Mouse (Mus musculus): ENCODE measurements around the gene Itk. TPM values are rescaled to one million over a fixed set of nuclear protein-coding genes. Genes with fewer than 3 reads are reported as not detected.

The Itk gene
- polyA plus RNA-seq, 1 experiment from 2014 or later, result not detected

DNA sequence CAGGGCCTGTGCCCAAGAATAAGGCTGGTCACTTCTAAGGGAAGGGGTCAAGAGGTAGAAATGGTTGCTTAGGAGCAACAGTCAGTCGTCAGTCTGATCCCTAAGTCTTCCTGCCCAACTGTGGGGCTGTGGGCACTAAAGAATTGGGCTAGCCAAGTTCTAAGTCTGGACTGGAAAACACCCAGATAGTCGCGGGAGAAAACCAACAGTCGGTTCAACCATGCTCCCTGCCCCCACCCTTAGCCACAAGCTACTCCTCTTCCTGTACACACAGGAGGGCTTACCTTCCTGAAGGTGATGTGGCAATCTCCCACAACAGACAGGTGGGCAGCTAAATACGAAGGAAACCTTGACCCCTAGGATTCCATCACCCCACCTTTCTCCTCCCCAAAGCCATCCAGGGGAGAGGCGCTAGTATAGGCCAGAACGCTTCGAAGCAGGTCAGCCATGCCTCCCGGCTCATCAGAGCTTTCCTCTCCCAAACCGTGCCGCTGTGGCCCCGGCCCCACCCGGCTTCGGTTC lies 78.1 kb downstream of the Itk start:
- H3K4me3 ChIP-seq, result peak overlapping the region; percentile 67
- ATAC-seq (ENCODE audit: insufficient number of reproducible peaks, insufficient read depth, low FRiP score, low TSS enrichment, low read depth), result peak; percentile 18; the same call in 1 of the 2 replicates
- peaks cover 41% of the 10 kb centered on the region for H3K4me1 ChIP-seq
- 11% methylated on average over 14 of the region's 14 CpGs for WGBS
- H3K36me3 ChIP-seq, result no peaks in the 10 kb centered on the region
- no peak overlapping the region for H3K27ac ChIP-seq
- peak overlapping the region; percentile 73 for H3K9ac ChIP-seq
- peak overlapping the region; percentile 97 for H3K4me2 ChIP-seq
- peaks cover 16% of the 10 kb centered on the region for H3K27me3 ChIP-seq
- H3K9me3 ChIP-seq, result no peaks in the 10 kb centered on the region

DNA sequence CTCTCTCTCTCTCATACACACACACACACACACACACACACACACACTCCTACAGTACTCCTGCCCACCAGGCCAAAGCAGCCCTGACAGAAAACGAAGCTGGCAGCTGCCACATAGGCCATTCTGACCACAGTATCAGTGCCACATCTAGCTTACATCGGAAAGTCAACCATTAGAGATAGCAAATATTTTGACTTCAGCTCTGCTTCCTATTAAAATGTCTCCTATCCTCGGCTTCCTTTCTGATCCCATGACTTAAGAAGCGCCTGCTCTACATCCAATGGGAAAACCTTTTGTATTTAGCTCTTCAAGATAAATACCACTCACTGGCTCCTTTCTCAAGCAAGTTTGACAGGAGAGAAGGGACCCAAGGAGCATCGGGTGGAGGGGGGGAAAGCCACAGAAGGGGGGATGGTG lies 78.7 kb downstream of the Itk start:
- Histone ChIP-seq H3K4me1 (peaks cover 41% of the 10 kb centered on the region), H3K9ac (no peak overlapping the region)

GRCm38 (mm10) chr11:46309808-46310555 lies 79.3 kb downstream of the Itk start:
- H3K27me3 ChIP-seq, result peaks cover 16% of the 10 kb centered on the region
- WGBS, result 50% methylated on average over 10 of the region's 10 CpGs
- H3K36me3 ChIP-seq, result no peaks in the 10 kb centered on the region
- no peak overlapping the region for H3K27ac ChIP-seq
- H3K4me1 ChIP-seq, result peaks cover 42% of the 10 kb centered on the region
- ATAC-seq (ENCODE audit: insufficient number of reproducible peaks, insufficient read depth, low FRiP score, low TSS enrichment, low read depth), result no peak
- peak overlapping the region; percentile 97 for H3K4me2 ChIP-seq
- H3K4me3 ChIP-seq, result no peak overlapping the region
- H3K9ac ChIP-seq, result no peak overlapping the region
- H3K9me3 ChIP-seq, result no peaks in the 10 kb centered on the region

More for the DNA sequence above, 78.7 kb downstream of the Itk start:
- peak overlapping the region; percentile 67; the same call in 1 of the 2 replicates for H3K4me3 ChIP-seq
- peak overlapping the region; percentile 97 for H3K4me2 ChIP-seq
- H3K9me3 ChIP-seq, result no peaks in the 10 kb centered on the region
- no peak for ATAC-seq (ENCODE audit: insufficient number of reproducible peaks, insufficient read depth, low FRiP score, low TSS enrichment, low read depth)
- 51% methylated on average over 5 of the region's 5 CpGs for WGBS
- H3K27me3 ChIP-seq, result peaks cover 16% of the 10 kb centered on the region
- H3K27ac ChIP-seq, result no peak overlapping the region
- H3K36me3 ChIP-seq, result no peaks in the 10 kb centered on the region

DNA sequence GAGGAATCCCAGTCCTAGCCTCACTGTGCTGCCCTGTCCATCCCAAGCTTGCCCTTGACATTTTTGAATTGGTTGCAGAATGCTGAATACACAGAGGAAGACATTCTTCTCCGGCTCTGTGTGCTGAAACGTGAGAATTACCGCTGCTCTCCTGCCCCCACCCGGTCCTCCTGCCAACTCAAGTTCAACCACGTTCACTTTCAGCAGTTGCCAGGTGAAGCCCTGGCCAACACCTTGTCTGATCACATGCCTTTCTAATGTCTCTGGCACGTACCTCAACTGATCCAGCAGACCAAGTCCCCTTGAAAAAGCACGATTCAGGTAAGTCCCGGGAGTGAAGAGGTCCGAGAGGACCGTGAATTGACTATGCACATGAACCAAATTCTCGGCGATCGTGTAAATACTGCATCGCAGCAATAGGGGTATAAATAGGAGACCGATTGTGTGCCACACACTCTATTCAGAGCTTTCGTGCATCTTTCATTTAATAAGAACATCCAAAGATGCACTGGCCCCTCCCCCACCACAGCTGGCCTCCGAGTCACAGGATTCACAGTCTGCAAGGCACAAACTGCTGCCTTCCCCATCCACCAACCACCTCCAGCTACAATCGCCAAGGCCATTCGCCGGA lies 80.1 kb downstream of the Itk start:
- Histone ChIP-seq H3K9ac (no peak overlapping the region), H3K4me1 (peaks cover 40% of the 10 kb centered on the region), H3K9me3 (no peaks in the 10 kb centered on the region), H3K4me2 (peak overlapping the region; percentile 24), H3K4me3 (no peak overlapping the region), H3K27ac (no peak overlapping the region), H3K36me3 (no peaks in the 10 kb centered on the region), H3K27me3 (peaks cover 16% of the 10 kb centered on the region)
- ATAC-seq (ENCODE audit: insufficient number of reproducible peaks, insufficient read depth, low FRiP score, low TSS enrichment, low read depth), result no peak
- WGBS, result 69% methylated on average over 20 of the region's 20 CpGs

DNA sequence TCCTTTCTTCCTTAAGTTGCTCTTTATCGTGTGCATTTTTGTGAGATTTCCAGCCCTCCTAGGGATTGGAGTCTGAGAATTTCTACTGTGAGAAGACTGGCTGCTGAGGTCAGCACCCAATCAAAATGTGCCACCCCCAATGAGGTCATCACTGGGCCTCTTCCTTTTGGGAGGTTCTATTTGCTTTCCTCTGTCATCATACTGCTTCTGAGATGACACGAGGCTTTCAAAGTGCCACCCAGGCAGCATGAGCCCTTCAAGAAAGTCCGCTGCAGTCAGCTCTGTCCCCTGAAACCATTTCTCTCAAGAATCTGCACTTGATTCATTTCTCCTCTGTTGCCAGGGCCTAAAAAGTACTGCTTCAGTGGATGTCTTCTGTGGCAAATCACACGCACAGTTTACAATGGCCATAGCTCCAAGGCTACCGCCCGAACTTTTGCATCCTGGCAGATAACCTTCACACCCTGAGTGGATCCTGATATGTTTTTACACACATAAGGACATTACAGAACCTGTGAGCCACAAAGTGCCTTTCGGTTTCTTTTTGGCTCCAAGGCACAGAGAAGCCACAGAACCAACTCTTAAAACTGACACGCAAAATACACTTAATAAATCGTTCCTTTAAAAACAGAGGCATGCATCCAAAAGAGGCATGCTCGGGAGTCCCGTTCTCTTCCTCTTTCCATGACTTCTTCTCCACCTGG lies 80.9 kb downstream of the Itk start:
- 88% methylated on average over 11 of the region's 11 CpGs for WGBS
- no peak overlapping the region for H3K27ac ChIP-seq
- H3K4me1 ChIP-seq, result peaks cover 35% of the 10 kb centered on the region
- H3K27me3 ChIP-seq, result peaks cover 13% of the 10 kb centered on the region
- H3K9me3 ChIP-seq, result no peaks in the 10 kb centered on the region
- no peak overlapping the region for H3K4me2 ChIP-seq
- no peak overlapping the region for H3K4me3 ChIP-seq
- H3K36me3 ChIP-seq, result no peaks in the 10 kb centered on the region
- H3K9ac ChIP-seq, result no peak overlapping the region
- ATAC-seq (ENCODE audit: insufficient number of reproducible peaks, insufficient read depth, low FRiP score, low TSS enrichment, low read depth), result no peak

DNA sequence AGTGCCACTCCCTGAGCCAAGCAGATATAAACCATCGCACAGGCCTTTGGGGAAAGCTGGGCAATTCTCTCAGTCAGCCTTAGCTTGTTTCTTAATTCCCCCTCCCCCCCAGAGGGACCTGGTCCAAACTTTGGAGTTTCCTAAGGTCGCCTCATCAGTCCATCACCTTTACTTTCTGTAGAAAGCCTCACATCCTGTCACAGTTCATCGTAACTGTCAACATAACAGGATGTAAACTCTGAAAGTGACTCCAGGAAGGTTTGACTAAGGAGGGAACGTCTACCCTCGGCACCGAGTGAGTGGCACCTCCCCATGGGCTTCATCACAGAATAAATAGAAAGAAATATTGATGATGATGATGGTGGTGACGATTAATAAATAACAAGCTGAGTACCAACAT lies 81.5 kb downstream of the Itk start:
- Histone ChIP-seq H3K9me3 (no peaks in the 10 kb centered on the region), H3K4me1 (peaks cover 34% of the 10 kb centered on the region), H3K27ac (no peak overlapping the region), H3K4me2 (no peak overlapping the region), H3K27me3 (peaks cover 13% of the 10 kb centered on the region), H3K9ac (no peak overlapping the region), H3K36me3 (no peaks in the 10 kb centered on the region), H3K4me3 (no peak overlapping the region)
- no peak for ATAC-seq (ENCODE audit: insufficient number of reproducible peaks, insufficient read depth, low FRiP score, low TSS enrichment, low read depth)
- WGBS, result 92% methylated on average over 7 of the region's 7 CpGs

DNA sequence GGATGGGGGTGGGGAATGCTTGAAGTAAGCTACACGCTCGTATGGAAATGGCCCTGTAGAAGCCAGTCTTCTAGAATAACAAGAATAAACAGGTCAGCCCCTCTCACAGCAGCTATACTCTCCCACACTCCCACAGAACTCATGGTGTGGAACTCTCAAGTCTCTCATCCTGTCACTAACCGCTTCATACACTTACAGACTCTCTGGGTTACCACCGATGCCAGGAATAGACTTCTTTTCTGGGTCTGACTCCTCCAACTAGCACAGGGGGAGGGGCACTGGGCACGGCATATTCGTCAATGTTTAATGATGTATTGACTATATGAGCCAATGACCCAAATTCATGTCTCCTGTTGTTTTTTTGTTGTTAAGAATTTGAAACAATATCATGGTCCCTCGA lies 82.5 kb downstream of the Itk start:
- no peak overlapping the region for H3K27ac ChIP-seq
- peaks cover 9% of the 10 kb centered on the region for H3K27me3 ChIP-seq
- no peak overlapping the region for H3K4me3 ChIP-seq
- H3K9me3 ChIP-seq, result no peaks in the 10 kb centered on the region
- no peak for ATAC-seq (ENCODE audit: insufficient number of reproducible peaks, insufficient read depth, low FRiP score, low TSS enrichment, low read depth)
- peaks cover 31% of the 10 kb centered on the region for H3K4me1 ChIP-seq
- WGBS, result 87% methylated on average over 7 of the region's 7 CpGs
- no peak overlapping the region for H3K9ac ChIP-seq
- no peak overlapping the region for H3K4me2 ChIP-seq
- H3K36me3 ChIP-seq, result no peaks in the 10 kb centered on the region

GRCm38 (mm10) chr11:46305881-46306520 lies 83.3 kb downstream of the Itk start:
- Histone ChIP-seq H3K27ac (no peak overlapping the region), H3K9ac (no peak overlapping the region), H3K36me3 (no peaks in the 10 kb centered on the region), H3K27me3 (peaks cover 1% of the 10 kb centered on the region; the same call in 1 of the 2 replicates), H3K4me2 (no peak overlapping the region), H3K4me1 (peaks cover 24% of the 10 kb centered on the region), H3K4me3 (no peak overlapping the region), H3K9me3 (no peaks in the 10 kb centered on the region)
- ATAC-seq (ENCODE audit: insufficient number of reproducible peaks, insufficient read depth, low FRiP score, low TSS enrichment, low read depth), result no peak
- 81% methylated on average over 9 of the region's 9 CpGs for WGBS

GRCm38 (mm10) chr11:46304864-46305710 lies 84.2 kb downstream of the Itk start:
- H3K4me3 ChIP-seq, result no peak overlapping the region
- no peaks in the 10 kb centered on the region for H3K9me3 ChIP-seq
- 73% methylated on average over 9 of the region's 9 CpGs for WGBS
- H3K27ac ChIP-seq, result no peak overlapping the region
- H3K4me2 ChIP-seq, result no peak overlapping the region
- 0 out of 2 replicates have a peak, but pooled peaks have one; percentile 67 for ATAC-seq (ENCODE audit: insufficient number of reproducible peaks, insufficient read depth, low FRiP score, low TSS enrichment, low read depth)
- no peaks in the 10 kb centered on the region for H3K36me3 ChIP-seq
- H3K9ac ChIP-seq, result no peak overlapping the region
- no peaks in the 10 kb centered on the region for H3K27me3 ChIP-seq
- peaks cover 17% of the 10 kb centered on the region for H3K4me1 ChIP-seq

GRCm38 (mm10) chr11:46304093-46304492 lies 85.2 kb downstream of the Itk start:
- H3K27me3 ChIP-seq, result no peaks in the 10 kb centered on the region
- H3K9me3 ChIP-seq, result no peaks in the 10 kb centered on the region
- no peak overlapping the region for H3K27ac ChIP-seq
- H3K4me3 ChIP-seq, result no peak overlapping the region
- H3K4me2 ChIP-seq, result no peak overlapping the region
- ATAC-seq (ENCODE audit: insufficient number of reproducible peaks, insufficient read depth, low FRiP score, low TSS enrichment, low read depth), result no peak
- peaks cover 10% of the 10 kb centered on the region for H3K4me1 ChIP-seq
- H3K36me3 ChIP-seq, result no peaks in the 10 kb centered on the region
- WGBS, result 68% methylated on average over 10 of the region's 10 CpGs
- H3K9ac ChIP-seq, result no peak overlapping the region
